Mouse (Mus musculus): Measurements from ENCODE around the gene Chd1l.

DNA sequence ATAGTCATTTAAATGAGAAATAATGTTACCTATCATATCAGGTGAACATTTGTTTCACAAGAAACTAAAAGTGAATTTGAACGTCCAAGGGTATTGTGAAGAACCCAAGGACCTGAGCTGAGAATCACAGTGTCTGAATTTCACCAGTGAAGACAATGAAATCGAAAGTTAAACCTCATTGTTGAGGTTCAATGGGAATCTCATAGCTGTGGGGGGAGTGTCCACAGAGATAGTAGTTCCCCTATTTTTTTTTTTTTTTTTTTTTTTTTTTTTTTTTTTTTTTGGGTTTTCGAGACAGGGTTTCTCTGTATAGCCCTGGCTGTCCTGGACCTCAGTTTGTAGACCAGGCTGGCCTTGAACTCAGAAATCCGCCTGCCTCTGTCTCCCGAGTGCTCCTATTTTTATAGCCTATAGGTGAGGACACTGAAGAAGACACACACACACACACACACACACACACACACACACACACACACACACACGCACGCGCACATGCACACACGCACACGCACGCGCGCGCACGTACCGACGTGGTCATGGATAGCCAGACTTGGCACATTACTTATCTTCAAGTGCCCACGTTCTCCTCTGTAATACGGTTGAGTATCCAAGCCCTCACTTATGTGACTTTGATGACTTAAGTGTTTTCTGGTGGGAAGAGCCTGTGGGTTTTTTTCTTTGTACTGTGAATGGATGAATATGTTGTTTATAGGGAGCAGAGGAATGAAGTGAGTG is 7.3 kb upstream of the Chd1l start:
- no peak for TF ChIP-seq CTCF (IDR thresholded peaks at IDR 0.05; ENCODE audit: low read depth, low read length)
- TF ChIP-seq POLR2A (IDR thresholded peaks at IDR 0.05; ENCODE audit: extremely low read depth, insufficient read depth, low read length), result no peak

Measured in liver, adult 2 months (tissue).